Mouse (Mus musculus) midbrain, embryonic 11.5 days (tissue): ENCODE data around the gene Zbtb32. TPM values are rescaled to one million over a fixed set of nuclear protein-coding genes. Genes with fewer than 3 reads are reported as not detected.

Source experiments
- ATAC-seq: fragments of 200-750 bp; cut with Nextera tagmentation; 2 replicates; pipeline ENCODE4 v1.8.0; 2017; ENCODE audit warnings: moderate TSS enrichment, moderate library complexity; ENCODE audit not compliant: low FRiP score
- DNase-seq: peaks from one replicate; pipeline ENCODE4 v3.0.0; 2015; ENCODE audit warnings: low spot score; ENCODE audit errors: missing footprints
- H3K27ac ChIP-seq: fragments of 300-500 bp; sonication (generic); 2 replicates; pipeline ENCODE4 v1.5.1; 2014; ENCODE audit warnings: low read depth, low read length
- H3K27me3 ChIP-seq: fragments of 300-500 bp; sonication (generic); 2 replicates; pipeline ENCODE4 v1.6.1; 2014; ENCODE audit warnings: mild to moderate bottlenecking, low read length, moderate library complexity, mixed read lengths; ENCODE audit not compliant: control insufficient read depth, insufficient read depth
- H3K36me3 ChIP-seq: fragments of 300-500 bp; sonication (generic); 2 replicates; pipeline ENCODE4 v1.6.1; 2014; ENCODE audit warnings: mild to moderate bottlenecking, low read length, moderate library complexity, mixed read lengths; ENCODE audit not compliant: control insufficient read depth, insufficient read depth
- H3K4me1 ChIP-seq: fragments of 300-500 bp; sonication (generic); 2 replicates; pipeline ENCODE4 v1.6.1; 2014; ENCODE audit warnings: low read length; ENCODE audit not compliant: control insufficient read depth, insufficient read depth
- H3K4me2 ChIP-seq: fragments of 300-500 bp; sonication (generic); 2 replicates; pipeline ENCODE4 v1.6.1; 2014; ENCODE audit warnings: mild to moderate bottlenecking, moderate library complexity
- H3K4me3 ChIP-seq: fragments of 300-500 bp; sonication (generic); 2 replicates; pipeline ENCODE4 v1.5.1; 2014; ENCODE audit warnings: low read depth, low read length
- H3K9ac ChIP-seq: fragments of 300-500 bp; sonication (generic); 2 replicates; pipeline ENCODE4 v1.6.1; 2014; ENCODE audit warnings: low read length
- H3K9me3 ChIP-seq: fragments of 300-500 bp; sonication (generic); 2 replicates; pipeline ENCODE4 v1.6.1; 2016; ENCODE audit warnings: low read length; ENCODE audit not compliant: control insufficient read depth
- WGBS: fragments of 180-500 bp; shearing (Covaris S2); extraction: QIAGEN DNeasy Blood & Tissue Kit; methylation state at CpG from one replicate; pipeline ENCODE4 v1.1.7; 2014; 5-methylcytosine and 5-hydroxymethylcytosine counted together
- polyA plus RNA-seq: library from polyadenylated mRNA; unstranded; fragments of >200 nt; fragmentation: Nextera tagmentation; extraction: Ambion mirVana; gene quantifications from 2 replicates; pipeline ENCODE4 v1.2.1, GENCODE M21; 2014

Zbtb32 gene
- polyA plus RNA-seq, 1 experiment from 2014 or later: 0.25 TPM

GRCm38 (mm10) chr7:30557901-30558514 is 40.7 kb downstream of the Zbtb32 start:
- Histone ChIP-seq H3K4me3 (no peak overlapping the region), H3K27me3 (no peaks in the 10 kb centered on the region), H3K9me3 (no peaks in the 10 kb centered on the region)

GRCm38 (mm10) chr7:30556894-30557536 is 41.7 kb downstream of the Zbtb32 start:
- H3K4me2 ChIP-seq: no peak overlapping the region
- H3K4me3 ChIP-seq: no peak overlapping the region
- no peak for DNase-seq
- no peaks in the 10 kb centered on the region for H3K27me3 ChIP-seq
- H3K9ac ChIP-seq: no peak overlapping the region
- WGBS: 94% methylated on average over 18 of the region's 18 CpGs
- ATAC-seq: no peak
- H3K27ac ChIP-seq: no peak overlapping the region
- peaks cover 14% of the 10 kb centered on the region; the same call in 1 of the 2 replicates for H3K36me3 ChIP-seq
- H3K9me3 ChIP-seq: no peaks in the 10 kb centered on the region
- peaks cover 23% of the 10 kb centered on the region for H3K4me1 ChIP-seq

More at GRCm38 (mm10) chr7:30557901-30558514, 40.7 kb downstream of the Zbtb32 start:
- H3K4me1 ChIP-seq: peaks cover 19% of the 10 kb centered on the region
- no peak overlapping the region for H3K9ac ChIP-seq
- 87% methylated on average over 13 of the region's 13 CpGs for WGBS
- no peak for DNase-seq
- no peak for ATAC-seq
- no peak overlapping the region for H3K27ac ChIP-seq
- H3K36me3 ChIP-seq: peaks cover 14% of the 10 kb centered on the region; the same call in 1 of the 2 replicates
- no peak overlapping the region; the same call in 1 of the 2 replicates for H3K4me2 ChIP-seq

GRCm38 (mm10) chr7:30553810-30554584 is 44.7 kb downstream of the Zbtb32 start:
- no peak overlapping the region for H3K27ac ChIP-seq
- ATAC-seq (no peak), DNase-seq (no peak)
- H3K9ac ChIP-seq: peak overlapping the region; percentile 72; the same call in 1 of the 2 replicates
- peaks cover 17% of the 10 kb centered on the region for H3K4me1 ChIP-seq
- peaks cover 14% of the 10 kb centered on the region; the same call in 1 of the 2 replicates for H3K36me3 ChIP-seq
- H3K4me3 ChIP-seq: no peak overlapping the region; the same call in 1 of the 2 replicates
- peak overlapping the region; percentile 93; the same call in 1 of the 2 replicates for H3K4me2 ChIP-seq
- no peaks in the 10 kb centered on the region for H3K27me3 ChIP-seq
- H3K9me3 ChIP-seq: no peaks in the 10 kb centered on the region
- WGBS: 89% methylated on average over 22 of the region's 22 CpGs

- WGBS: 10% methylated on average over 23 of the region's 23 CpGs
- ATAC-seq (no peak), DNase-seq (no peak)
- no peaks in the 10 kb centered on the region for H3K27me3 ChIP-seq
- peaks cover 12% of the 10 kb centered on the region for H3K4me1 ChIP-seq
- no peaks in the 10 kb centered on the region for H3K9me3 ChIP-seq
- H3K9ac ChIP-seq: peak overlapping the region; percentile 72
- H3K36me3 ChIP-seq: peaks cover 14% of the 10 kb centered on the region; the same call in 1 of the 2 replicates
- peak overlapping the region; percentile 93 for H3K4me2 ChIP-seq
- H3K4me3 ChIP-seq: peak overlapping the region; percentile 49
- no peak overlapping the region for H3K27ac ChIP-seq
Observed at GRCm38 (mm10) chr7:30553021-30553589, 45.6 kb downstream of the Zbtb32 start.

- Histone ChIP-seq H3K36me3 (peaks cover 14% of the 10 kb centered on the region; the same call in 1 of the 2 replicates), H3K4me1 (peaks cover 12% of the 10 kb centered on the region), H3K27ac (peak within 1 kb of the TSS; percentile 70), H3K9me3 (no peaks in the 10 kb centered on the region), H3K4me3 (peak within 1 kb of the TSS; percentile 49), H3K9ac (peak within 1 kb of the TSS; percentile 72), H3K4me2 (peak within 1 kb of the TSS; percentile 93), H3K27me3 (no peaks in the 10 kb centered on the region)
- ATAC-seq: peak; percentile 94
- WGBS: 1% methylated on average over 44 of the region's 44 CpGs
- peak; percentile 99 for DNase-seq
Observed at GRCm38 (mm10) chr7:30552102-30553020, 46.3 kb downstream of the Zbtb32 start, which contains the start of the genes Hspb6 and Proser3. Gene Hspb6, plus strand, starts transcription at chr7:30552178. Gene Proser3, minus strand, starts transcription at chr7:30552299.

- DNase-seq (no peak), ATAC-seq (peak; percentile 71)
- WGBS: 2% methylated on average over 10 of the region's 10 CpGs
- Histone ChIP-seq H3K9me3 (no peaks in the 10 kb centered on the region), H3K27me3 (no peaks in the 10 kb centered on the region), H3K27ac (peak overlapping the region; percentile 70), H3K4me1 (peaks cover 12% of the 10 kb centered on the region), H3K4me3 (peak overlapping the region; percentile 49), H3K9ac (peak overlapping the region; percentile 71), H3K4me2 (peak overlapping the region; percentile 93), H3K36me3 (peaks cover 8% of the 10 kb centered on the region; the same call in 1 of the 2 replicates)
Observed at GRCm38 (mm10) chr7:30551445-30552101, 47.1 kb downstream of the Zbtb32 start.

GRCm38 (mm10) chr7:30550603-30551002 is 48.1 kb downstream of the Zbtb32 start:
- peaks cover 12% of the 10 kb centered on the region for H3K4me1 ChIP-seq
- no peak for ATAC-seq
- DNase-seq: no peak
- H3K4me3 ChIP-seq: no peak overlapping the region
- H3K9ac ChIP-seq: no peak overlapping the region
- no peaks in the 10 kb centered on the region for H3K27me3 ChIP-seq
- no peak overlapping the region for H3K4me2 ChIP-seq
- H3K9me3 ChIP-seq: no peaks in the 10 kb centered on the region
- H3K27ac ChIP-seq: no peak overlapping the region
- 100% methylated on average over 1 of the region's 1 CpGs for WGBS
- H3K36me3 ChIP-seq: peaks cover 5% of the 10 kb centered on the region; the same call in 1 of the 2 replicates
